Mouse (Mus musculus): Measurements from ENCODE around the gene H2afb3. TPM values are rescaled to one million over a fixed set of nuclear protein-coding genes. Genes with fewer than 3 reads are reported as not detected.

The H2afb3 gene
- polyA plus RNA-seq, 1 experiment from 2014 or later, result not detected

Other genes starting within 250 kb of the H2afb3 start
- 13.9 and 20.4 TPM in 2 replicates for gene Pcdh11x, start 22.8 kb downstream of the H2afb3 start, polyA plus RNA-seq (2014; fragmentation: Nextera tagmentation; extraction: Ambion mirVana)